Mouse (Mus musculus) heart, postnatal 4 days (tissue): ENCODE measurements around the gene Trim71. TPM values are rescaled to one million over a fixed set of nuclear protein-coding genes. Genes with fewer than 3 reads are reported as not detected.

Source experiments
- DNase-seq: peaks from one replicate; pipeline ENCODE4 v3.0.0; 2021
- total RNA-seq, 2 experiments: library from RNA; stranded (reverse); gene quantifications; 2 replicates each; pipeline ENCODE4 v1.2.3; 2021

Trim71 gene
- total RNA-seq, 2 experiments from 2014 or later: not detected

DNA sequence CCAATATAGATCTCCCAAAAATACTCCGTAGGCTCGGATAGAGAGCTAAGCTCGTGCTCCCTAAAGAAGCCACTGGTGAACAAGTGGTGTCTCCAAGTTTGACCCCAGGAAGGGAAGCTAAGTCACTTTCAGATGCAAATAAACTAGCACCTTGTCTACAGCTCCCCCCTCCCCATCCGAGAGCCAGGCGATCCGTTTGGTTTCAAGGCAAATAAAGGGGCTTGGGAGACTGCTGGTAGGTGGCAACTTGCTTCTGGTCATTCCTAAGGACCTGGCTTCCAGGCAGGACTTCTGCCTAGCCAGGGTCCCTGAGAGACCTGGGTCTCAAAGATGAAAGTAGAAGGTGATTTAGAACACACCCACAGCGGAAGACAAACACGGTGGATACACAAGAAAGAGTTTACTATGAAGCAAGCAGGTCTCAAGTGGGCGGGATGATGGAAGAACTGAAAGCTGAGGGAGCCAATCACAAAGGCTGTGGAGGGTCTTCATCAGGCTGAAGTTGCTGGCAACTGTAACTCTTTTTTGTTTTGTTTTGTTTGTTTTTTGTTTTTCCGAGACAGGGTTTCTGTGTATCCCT is 7.8 kb downstream of the Trim71 start:
- DNase-seq: no peak

DNA sequence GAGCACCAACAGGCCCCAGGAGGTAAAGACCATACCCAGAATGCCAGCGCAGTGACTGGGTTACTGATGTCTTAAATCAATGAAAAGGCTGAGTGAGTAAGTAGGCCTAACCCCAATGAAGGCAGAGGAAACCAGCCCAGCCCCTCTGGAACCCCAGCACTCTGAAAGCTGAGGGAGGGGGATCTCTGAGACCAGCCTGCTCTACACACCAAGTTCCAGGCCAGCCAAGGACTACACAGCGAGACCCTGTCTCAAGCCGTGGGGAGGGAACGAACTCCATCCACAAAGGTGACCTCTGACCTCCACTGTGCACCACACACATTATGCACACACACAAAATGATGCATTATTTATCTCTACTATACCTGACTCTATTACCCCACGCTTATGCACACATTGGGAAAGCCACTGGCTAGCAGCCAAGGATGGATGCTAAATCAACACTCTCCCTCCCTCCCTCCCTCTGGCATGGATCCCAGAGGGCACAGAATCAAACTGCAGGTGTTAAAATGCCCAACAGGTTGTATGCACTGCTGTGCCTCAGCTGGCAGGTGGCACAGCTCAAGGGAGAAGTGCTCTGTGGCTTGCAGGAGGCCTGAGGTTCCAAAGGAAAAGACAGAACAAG is 9.7 kb downstream of the Trim71 start:
- no peak for DNase-seq

DNA sequence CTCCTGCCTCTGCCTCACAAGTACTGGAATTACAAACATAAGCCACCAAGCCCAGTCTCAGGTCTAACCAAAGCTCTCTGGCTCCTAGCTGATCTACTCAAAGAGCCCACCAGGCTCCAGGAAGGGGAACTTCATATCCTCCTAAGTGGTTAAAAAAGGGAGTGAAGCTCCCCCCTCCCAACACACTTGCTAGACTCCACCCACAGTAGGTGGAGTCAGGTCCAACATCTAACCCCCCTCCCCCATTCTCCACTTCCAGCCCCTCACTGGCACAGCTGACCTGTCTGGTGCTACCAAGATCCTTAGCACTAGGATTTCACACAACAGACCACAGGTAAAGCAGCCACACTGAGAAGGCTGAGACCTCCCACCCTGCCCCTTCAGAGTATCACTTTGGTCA is 10.3 kb downstream of the Trim71 start:
- no peak for DNase-seq

DNA sequence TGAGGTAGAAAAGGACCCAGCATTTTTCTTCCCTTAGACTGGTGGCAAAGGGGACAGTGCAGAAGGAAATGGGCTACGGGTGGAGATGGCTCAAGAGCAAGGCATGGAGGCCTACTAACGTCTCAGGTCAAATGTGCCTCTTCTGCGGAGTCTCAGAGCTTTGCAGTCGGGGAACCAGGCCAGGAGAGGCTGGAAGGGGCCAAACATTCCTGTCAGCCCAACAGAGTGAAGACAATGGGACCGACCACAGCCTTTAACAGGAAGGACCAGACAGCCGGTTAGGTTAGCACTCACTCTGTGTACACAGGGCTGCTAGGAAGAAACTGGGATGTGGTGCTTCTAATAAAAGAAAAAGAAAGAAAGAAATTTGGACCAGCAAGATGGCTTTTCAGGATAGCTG is 14.1 kb downstream of the Trim71 start:
- no peak for DNase-seq

DNA sequence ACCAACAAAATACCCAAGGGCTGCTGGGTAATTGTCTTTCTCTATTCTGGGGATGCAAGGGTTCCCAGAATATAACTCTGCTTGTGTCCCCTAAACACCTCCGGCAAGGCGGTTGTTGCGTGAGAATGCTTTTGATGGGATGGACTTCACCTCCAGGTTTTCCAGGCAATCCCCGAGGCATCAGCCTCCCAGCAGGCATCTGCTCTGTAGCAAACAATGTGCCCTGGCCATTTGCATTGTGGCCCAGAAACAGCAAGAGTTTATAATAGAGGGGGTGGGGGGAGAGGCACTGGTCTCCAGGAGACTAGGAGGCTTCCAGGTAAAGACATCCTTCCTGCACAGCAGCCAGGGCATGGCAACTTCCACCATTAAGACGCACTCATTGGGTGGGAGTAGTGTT is 15.1 kb downstream of the Trim71 start:
- no peak for DNase-seq

DNA sequence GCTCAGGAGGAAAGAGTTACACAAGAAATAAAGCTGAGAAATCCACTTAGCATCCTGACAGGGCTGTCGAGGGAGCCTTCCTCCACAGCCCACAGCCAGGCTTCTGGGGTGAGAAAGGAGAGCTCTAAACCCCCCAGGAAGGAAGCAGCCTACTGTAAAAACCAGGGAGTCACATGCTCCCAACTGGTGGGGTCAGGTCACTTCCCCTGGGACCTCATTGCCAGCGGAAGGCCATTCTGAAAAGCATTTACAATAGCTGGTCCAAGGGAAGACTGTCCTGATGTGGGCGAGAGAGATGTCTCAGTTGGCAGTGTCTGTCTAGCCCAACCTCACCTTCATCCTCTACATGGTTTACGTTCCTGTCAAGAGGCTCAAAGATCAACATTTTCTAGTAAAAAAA is 15.7 kb downstream of the Trim71 start:
- no peak for DNase-seq

DNA sequence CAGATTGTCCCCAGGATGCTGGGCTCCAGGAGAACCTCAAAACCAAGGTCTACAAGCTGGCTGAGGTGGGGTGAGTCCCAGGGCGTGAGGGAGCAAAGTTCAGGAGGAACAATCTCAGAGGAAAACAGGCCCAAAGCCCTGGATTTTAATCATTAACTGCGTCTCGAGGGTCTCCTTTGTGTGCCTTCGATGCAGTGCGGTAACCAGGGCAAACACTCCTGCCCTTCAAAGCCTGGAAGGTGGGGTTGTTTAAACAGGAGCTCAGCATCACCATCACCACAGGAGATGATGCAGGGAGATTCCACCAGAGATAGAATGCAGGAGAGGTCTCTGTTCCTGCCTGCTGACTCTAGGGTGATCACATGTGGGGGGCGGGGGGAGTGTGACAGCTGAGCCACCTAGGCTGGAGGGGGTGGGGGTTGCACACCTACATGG is 16.5 kb downstream of the Trim71 start:
- DNase-seq: no peak

DNA sequence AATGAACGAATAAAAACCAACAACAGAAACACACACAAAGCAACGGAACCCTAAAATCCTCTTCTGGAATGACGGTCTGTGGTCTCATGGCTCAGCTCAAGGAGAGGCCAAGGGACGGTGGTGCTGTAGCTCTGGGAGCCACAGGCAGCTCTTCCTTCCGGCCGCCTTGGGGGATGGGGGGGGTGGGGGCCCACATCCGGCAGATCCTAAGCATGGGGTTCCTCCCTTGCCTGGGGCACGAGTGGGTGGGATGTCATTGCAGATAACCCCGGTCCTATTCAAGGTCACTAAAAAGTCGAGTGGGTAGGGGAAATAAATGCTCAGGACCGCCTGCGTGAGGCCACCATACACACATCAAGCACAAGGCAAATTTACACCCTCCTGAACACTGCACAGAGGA is 17.4 kb downstream of the Trim71 start:
- no peak for DNase-seq

DNA sequence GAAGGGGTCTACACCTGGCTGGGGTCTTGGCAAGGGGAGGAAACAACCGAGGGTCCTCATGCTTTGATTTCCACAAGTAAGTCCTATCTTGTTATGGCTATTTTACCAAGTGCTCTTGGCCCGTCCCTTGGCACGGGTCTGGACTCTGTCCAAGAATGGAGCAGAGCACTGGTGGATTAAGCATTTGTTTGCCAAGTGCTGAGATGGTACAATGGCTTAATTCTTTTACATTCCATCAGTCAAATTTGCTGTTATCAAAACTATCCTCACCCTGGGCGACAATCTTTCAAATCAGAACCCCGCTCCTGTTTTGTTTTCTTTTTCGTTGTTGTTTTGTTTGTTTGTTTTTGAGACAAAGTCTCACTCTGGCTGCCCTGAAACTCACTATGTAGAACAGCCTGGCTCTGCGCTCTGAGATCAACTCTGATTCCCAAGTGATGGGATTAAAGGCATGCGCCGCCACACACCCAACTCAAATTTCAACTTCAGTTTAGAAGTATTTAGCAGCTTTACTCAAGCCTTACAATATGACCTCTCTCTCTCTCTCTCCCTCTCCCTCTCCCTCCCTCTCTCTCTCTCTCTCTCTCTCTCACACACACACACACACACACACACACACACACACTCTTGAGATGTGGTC is 19.3 kb downstream of the Trim71 start:
- no peak for DNase-seq

DNA sequence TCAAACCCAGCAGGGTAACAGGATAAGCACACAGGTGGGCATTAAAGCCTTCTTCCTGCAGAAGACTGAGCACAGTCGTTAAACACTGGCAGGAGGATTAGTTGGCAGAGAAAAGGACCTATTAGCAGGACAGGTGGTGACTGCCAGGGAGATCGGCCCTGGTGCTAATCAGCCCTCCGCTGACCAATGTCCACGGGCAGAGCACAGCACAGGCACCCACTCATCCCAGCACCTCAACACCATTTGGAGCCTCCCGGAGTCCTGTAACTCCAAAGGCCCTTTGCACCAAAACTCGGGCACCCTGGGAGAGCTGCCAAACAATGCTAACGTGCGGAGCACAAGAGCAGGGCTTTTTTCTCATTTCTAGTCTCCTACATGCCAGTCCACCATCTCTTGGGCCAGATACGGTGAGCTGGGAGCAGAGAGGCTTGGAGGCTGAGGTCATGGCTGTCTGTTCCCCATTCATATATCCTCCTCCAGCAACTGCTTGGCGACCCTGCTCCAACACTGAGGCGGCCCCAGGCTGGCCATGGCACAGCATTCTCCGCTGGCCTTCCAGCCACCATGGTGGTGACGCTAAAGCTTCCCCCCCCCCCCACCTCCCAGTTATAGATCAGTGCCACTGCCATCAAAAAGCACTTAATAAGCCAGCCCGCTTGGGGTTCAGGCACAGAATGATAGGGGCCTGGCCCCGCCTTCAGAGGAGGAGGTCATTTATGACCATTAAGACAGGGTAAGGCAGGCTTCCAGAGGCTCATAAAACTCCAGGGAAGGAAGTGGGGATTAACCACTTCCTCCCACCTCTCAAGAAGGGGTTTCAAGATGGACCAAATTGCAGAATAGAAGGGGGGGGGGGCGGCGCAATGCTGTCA is 20.1 kb downstream of the Trim71 start:
- no peak for DNase-seq

DNA sequence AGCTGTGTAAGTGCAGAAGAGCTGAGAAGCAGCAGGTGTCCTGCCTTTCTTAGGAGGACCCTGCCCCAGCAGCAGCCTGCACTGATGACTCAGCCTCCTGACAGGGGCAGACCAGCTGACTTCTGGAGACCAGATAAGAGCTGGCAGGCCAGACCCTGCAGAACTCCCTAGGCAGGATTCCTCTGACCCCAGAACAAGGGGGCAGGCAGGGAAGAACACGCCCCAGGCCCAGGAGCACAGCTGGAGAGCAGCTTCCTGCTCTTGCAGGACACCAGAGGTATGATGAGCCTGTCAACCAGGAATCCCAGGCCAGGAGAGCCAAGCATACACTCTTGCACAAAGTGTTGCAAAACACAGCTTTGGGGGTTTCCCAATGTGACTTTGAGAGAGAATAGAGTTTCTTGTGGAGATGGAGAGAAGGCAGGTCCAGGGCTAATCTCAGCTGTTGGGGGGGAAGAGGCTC is 22.9 kb downstream of the Trim71 start:
- peak; percentile 10 for DNase-seq

DNA sequence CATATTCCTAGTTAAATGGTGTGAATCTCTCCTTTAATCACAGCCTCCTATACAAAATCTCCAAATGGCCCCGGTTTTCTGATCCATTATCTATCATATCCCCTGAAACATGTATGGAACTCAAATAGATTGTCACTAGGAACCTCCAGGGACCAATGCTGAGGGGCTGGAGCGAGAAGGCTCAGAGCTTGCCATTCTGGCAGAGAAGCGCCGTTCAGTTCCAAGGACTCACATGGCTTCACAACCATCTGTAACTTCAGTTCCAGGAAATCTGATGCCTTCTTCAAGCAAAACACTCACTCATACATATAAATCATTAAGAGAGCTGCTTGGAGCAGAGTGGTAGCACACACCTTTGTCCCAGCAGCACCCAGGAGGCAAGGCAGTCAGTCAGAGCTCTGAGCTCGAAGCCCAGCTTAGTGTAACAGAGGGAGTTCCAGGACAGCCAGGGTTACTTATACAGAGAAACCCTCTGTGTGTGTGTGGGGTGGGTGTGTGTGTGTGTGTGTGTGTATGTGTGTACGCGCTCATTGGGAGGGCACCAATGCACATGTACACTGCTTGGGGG is 25.1 kb downstream of the Trim71 start:
- no peak for DNase-seq

DNA sequence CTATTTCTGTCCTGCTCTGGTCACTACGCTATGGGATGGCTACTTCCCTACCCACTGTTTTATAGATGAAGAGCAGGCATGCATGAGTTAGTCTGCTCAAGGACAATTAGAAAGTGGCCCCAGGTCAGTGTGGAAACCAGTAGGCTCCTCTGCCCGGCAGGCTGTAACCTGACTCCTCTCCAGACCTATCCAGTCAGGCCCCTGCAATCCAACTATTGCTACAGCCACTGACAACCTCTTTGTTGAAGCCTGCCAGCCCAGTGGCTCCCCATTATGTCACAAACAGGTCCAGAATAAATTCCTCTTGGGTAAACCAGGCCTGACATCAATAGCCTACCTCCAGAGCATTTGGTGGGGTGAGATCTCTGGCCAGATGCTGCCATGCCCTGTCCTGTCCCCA is 27.5 kb downstream of the Trim71 start:
- no peak for DNase-seq

DNA sequence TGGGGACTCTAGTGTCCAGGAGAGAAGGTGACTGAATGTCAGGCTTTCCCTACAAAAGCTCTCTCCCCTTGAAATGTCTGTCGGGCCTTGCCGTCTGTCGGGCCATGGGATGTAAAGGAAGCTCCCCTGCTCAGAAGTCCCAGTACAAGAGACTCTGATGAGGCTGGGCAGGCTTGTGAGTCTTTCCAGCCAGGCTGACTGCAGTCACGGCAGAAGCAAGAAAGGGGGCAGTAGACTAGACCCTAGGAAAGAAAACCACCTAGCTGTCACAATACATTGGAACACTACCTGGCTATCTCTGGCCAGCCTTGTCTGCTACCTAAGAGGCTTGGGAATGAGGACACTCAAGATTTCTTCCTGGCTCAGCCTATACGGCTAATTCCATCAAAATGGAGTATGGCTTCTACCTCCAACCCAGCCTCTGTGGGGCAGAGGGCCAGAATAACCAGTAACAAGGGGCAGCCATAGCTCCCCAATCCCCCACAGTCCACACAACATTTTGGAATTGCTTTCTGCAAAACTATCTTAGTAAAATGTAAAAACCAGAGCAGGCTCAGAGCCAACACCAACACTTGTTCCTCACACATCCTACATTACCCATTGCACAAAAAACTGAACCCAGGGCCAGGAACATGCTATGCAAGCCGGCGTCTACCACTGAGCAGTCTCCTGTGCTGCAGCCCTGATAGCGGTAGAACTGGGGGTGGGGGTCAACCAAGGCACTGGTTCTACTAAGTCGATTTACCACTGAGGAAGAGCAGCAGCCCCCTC is 29.2 kb downstream of the Trim71 start:
- no peak for DNase-seq

DNA sequence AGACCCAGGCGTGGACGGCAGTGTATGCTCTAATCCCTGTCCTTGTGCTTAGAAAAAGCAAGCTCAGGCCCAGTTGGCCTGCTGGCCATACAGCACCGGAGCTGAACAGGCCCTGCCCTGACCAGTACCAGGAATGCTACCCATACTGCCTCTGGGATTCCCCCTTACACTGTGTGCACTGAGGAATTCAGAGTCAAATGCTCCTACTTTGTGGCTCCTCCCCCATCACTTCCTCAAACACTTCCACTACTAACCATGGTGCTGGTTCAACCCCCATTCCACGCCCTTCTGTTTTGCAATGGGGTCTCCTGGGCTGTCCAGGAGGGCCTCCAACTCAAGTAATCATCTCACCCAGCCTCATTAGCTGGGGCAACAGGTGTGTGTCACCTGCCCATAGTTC is 30.3 kb downstream of the Trim71 start:
- no peak for DNase-seq

DNA sequence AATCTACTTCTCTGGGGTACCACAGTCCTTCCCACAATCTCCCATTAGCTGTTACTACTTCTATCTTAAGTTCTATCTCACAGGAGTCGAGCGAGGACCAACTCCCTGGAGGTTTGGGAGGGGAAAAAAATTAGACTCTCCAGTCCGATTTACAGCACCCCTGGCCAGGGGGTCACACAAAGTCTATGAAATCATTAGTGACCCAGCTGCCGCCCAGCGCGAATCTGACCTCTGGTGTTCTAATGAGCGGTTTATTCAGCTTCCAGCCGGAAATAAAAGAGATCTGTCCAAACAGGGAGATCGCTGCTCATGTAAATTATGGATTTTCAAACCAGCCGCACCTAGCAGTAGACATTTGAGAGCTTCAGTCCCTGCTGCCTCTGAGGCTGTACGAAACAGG is 32.9 kb downstream of the Trim71 start:
- DNase-seq: no peak

DNA sequence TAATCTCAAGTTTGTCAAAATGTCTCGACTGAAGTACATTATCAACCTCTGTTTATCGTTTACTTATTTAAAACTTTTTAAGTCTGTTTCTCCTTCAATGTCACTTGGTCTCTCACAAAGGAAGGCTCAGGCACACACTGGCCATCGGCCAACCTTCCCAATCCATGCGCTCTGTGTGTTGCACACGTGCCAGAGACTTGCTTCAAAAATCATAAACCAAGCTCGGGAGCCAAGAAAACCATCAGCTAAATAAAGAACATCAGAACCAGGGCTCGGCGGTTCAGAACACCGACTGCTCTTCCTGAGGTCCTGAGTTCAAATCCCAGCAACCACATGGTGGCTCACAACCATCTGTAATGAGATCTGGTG is 35.5 kb downstream of the Trim71 start:
- peak; percentile 54 for DNase-seq

DNA sequence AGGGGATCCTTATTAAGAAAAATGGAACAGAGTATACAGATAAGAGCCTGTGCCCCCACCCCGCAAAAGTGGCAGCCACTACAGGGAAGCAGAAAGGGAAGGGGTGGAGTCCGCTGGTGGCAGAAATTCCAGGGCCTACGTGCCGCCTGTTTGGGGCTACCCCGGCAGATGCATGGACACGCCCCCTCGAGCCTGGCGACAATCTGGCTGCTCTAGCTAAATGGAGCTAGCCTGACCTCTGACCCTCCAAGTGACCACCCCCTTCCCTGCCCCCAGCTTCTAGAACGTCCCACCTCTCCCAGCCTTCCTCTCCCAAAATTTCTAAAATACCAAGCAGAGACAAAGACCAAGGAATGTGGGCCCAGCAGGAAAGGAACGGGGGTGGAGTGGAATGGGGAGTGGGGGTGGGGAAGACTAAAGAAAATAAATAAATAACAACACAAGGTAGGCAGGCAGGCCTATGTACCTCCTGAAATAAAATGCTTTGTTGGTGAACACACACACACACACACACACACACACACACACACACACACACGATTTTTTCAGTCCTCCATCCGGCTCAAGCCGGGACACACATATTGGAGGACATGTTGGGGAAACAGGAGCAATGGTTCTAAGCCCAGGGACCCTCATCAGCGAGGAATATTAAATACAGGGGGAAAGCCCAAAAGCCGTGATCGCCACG is 36.0 kb downstream of the Trim71 start:
- peak; percentile 40 for DNase-seq

DNA sequence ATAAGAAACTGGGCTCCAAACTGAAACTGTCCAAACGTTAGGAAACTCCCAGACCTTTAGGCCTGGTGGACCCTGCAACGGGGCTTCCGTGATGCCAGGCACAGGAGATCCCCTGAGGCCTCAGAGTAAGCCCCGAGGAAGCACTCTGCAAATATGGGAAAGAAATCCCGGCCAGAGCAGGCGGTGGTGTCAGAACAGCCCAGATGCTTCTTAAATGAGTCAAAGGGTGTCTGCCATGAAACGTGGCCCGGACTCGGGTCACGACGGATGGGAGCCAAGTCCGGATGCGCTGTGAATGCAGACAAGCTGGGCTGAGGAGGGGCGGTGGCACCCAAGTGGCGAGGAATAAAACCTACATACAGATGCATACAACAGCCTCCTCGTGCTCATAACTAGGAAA is 37.1 kb downstream of the Trim71 start:
- peak; percentile 54 for DNase-seq

DNA sequence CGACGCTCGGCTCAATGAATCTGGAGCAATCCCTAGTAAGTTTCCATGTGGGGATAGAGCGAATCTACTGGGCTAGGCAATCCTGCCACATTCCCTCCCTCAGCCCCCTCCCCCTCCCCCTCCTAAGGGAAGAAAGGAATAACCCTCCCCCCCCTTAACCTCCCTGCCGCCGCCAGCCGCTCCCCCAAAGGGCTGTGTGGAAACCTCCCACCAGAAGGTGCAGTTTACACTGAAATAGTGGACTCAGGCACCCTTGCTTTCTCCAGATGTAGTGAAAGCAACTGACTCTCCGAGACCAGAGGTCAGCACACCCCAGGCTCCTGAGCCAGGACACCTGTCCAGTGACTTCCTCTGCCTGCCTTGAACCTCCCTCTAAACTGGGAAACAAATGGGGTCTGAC is 37.6 kb downstream of the Trim71 start:
- no peak for DNase-seq

DNA sequence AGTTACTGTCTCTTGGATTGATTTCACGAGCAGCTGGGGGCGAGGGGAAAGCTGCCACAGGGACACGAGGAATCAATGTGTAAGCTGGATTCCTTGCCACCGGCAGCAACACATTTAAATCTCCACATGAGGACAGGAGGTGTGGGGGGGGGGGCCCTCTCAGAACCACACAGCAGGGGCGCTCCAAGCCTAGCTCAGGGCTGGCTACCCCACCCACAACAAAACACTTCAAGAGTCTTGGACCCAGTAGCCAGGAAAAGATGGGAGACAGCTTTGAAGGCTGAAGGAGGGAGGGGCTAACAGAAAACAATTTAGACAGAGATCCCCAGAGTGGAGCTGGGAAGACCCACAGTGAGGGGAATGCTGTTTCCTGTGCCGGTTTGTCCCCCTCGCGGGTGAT is 38.3 kb downstream of the Trim71 start:
- no peak for DNase-seq
